Mouse (Mus musculus): ENCODE measurements at regions not wholly inside any gene's neighbourhood (a gene's known extent, or its start where the extent isn't known, plus 50 kb on each side); places are given as distances from the start of the nearest gene placed in this dataset.

DNA sequence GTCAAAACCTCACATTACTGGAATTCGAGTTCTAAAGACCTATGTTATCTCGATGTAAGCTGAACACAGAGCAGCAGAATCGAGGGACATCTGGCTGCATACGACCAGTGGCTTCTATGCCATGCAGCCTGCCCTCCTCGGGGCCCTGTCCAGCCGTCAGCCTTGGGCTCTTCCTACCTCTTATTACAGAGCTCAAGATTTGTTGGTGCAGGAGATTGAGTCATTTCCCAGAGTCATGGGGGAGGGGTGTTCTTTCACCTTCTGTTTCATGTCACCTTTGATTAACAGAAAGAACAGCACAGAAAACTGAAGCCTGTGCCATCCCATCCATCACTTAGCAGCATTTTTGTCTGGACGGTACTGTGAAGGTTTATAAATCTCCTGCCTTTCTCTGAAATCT is 52.1 kb downstream of the Sst start:
- DNase-seq (ENCODE audit: low spot score in 2 of 2) = no peak

DNA sequence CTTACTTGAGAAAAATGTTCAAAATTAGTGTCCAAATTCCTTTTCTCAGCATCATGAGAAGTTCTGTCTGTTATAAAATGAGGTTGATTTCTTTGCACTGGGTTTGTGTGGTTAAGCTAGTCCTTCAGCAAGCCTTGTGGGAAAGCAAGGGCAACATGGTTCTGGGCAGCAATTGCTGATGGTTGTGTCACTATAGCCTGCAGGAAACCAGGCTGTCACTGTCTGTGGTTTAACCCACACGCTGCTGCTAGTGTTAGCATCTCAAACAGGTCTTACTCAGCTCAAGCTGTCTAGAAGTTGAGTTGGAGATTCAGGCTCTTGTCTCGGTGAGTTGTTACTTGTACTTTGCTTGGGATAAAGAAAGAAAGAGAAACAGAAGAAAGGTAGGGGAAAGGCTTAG is 52.6 kb downstream of the Sst start:
- no peak for DNase-seq (ENCODE audit: low spot score in 2 of 2)

- DNase-seq (ENCODE audit: low spot score in 2 of 2) = no peak
These were observed 55.8 kb downstream of the Sst start for GRCm38 (mm10) chr16:23834991-23835390.

DNA sequence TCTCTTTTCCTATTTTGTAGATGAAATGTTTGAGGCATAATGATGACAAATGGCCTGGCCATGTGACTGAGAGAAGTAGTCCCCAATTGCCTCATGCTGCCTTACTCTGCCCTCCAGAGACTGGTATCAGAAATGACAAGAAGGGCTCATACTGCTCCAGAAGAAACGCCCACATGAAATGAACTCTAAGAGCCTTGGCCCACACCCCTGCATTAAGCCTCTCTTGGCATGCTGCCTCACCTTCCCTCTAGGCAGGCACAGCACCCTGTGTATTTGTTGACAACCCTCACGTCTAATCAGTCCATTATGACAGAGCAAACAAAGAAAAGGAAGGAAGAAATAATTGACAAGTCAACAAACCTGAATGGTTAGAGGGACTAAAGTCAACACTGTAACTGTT is 57.2 kb downstream of the Sst start:
- DNase-seq (ENCODE audit: low spot score in 2 of 2) = no peak

DNA sequence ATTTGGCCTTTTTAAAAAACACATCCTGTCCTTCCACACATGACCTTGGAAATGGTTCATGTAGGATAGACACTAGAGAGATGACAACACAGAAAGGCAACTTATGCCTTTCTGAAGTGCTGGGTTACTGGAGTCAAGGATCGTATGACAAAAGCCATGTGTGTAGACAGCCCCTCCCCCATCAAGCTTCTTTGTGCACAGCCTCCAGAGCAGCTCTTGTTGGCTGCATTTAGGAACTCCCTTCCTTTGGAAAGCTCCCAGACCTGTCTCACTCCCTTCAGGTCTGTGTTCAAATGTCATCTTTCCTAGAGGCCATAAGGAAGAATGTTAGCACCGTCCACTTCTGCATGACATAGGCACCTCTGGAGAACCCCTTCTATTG is 57.7 kb downstream of the Sst start:
- DNase-seq (ENCODE audit: low spot score in 2 of 2) = no peak

- no peak for DNase-seq (ENCODE audit: low spot score in 2 of 2)
These were observed 58.2 kb downstream of the Sst start for GRCm38 (mm10) chr16:23832393-23833041.

GRCm38 (mm10) chr16:23825662-23826061 is 65.1 kb downstream of the Sst start:
- DNase-seq (ENCODE audit: low spot score in 2 of 2) = no peak

DNA sequence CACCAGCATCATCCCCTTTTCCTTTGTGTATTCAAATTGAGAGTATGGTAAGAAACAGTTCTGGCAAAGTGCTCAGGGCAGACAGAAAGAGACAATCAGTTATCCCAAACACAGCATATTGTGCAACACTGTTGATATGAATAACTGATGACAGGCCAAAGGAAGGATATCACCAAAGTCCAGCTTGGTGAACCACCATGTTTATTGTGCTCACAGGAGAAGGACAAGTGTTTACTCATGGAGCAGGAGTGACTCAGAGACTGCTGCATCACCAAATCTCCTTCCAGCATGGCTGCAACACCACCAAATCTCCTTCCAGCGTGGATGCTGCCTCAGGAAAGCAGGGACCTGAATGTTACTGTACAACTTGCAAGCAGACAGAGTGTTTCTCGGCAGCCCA is 105.5 kb downstream of the Sst start:
- no peak for DNase-seq (ENCODE audit: low spot score in 2 of 2)

DNA sequence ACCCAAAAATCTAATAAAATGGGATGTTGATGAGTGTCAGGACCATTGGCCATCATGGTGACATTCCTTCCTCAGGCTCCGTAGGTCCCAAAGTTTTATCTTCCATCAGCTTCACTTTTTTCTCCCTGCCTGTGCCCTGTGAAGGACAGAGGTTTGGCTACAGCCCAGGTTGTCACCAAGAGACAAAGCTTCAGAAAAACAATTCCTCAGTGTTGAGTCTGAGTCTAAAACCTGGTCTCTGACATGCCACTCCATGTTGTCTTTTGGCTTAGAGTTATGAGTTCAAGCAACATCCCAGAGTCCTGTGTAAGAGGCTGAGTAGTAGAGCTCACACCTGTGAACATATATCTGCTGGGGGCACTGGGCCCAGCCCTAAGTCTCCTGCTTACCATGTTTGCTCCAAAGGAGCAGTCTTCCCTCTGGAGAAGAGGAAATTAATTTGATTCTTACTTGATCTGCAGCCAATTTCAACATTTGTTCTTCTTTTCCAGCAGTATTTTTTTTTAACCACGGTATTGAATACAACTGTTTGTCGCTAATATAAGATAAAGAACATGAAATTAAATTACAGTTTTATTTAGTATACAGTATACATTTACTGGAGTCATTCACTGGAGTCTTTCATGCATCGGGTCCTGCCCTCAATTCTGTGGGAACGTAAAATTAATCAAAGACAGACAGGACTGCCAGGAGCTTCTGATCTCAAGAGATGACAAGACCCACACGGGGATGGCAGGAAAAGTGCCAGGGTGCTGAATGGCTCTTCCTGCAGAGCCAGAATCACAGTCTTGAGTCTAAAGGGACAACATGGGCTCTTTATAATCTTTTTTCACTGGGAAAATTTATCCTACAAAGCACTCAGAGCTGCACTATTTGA is 106.5 kb downstream of the Sst start:
- DNase-seq (ENCODE audit: low spot score in 2 of 2) = no peak

GRCm38 (mm10) chr16:23780440-23781231 is 110.1 kb downstream of the Sst start:
- DNase-seq (ENCODE audit: low spot score in 2 of 2) = no peak

DNA sequence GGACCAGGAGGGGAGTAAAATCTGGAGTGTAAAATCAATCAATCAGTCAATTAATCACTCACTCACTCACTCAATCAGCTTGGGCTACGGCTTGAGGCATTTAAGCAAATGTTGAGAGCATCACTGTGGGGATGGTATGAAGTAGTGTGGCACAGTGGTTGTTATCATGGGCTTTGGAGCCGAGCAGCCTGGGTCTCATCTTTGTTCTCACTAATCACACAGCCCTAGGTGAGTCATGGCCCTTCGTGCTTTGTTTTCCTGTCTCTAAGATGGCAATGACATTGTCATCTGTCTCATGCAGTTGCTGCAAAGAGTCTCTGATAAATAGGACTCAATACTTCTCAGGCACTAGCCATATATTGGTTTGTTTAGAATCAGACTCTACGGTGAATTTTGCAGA is 112.9 kb downstream of the Sst start:
- no peak for DNase-seq (ENCODE audit: low spot score in 2 of 2)

DNA sequence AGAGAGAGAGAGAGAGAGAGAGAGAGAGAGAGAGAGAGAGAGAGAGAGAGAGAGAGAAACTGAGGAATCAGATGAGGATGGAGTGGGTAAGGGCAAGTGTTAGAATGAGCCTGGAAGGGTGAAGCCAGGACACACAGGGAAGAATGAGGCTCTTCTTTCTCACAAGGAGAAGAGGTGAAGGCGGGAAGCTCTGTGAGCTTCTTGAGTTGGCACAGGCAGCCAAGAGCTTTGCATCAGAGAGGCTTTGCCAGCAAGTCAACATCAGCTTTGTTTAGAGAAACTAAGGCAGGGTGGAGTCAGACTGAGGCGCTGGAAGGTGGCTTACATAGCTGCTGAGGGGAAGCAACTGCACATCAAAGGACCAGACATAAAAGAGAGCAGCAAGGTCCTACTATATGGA is 113.7 kb downstream of the Sst start:
- no peak for DNase-seq (ENCODE audit: low spot score in 2 of 2)

GRCm38 (mm10) chr16:23776501-23776900 is 114.3 kb downstream of the Sst start:
- DNase-seq (ENCODE audit: low spot score in 2 of 2) = no peak

DNA sequence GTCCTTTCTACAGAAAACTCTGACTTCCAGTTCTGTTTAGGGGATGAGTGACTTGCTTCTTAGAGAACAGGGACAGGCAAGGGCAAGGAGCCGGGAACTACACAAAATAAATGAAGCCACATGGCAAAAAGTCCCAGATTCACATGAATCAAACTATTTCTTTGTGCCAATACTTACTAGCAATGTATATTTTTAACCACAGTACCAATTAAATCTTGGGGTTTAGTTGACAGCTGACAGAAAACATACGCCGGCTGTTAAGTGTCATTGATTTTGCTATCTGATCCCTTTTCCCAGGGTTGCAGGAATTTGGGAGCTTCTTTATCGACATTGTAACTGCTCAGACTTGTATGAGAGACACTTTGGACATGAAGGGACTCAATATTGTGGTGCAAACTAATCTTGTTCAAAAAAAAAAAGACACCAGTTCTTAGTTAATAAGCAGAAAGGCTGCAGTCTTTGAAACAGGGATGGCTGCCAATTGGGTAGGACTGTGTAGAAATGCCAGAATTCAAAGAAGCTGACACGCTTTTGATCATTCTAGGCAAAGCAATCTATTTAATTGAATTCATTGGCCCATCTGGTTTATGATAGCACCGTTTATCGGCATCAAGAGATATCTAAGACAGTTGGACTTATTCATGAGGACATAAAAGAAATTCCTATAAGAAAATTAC is 132.5 kb downstream of the Sst start:
- DNase-seq (ENCODE audit: low spot score in 2 of 2) = no peak

DNA sequence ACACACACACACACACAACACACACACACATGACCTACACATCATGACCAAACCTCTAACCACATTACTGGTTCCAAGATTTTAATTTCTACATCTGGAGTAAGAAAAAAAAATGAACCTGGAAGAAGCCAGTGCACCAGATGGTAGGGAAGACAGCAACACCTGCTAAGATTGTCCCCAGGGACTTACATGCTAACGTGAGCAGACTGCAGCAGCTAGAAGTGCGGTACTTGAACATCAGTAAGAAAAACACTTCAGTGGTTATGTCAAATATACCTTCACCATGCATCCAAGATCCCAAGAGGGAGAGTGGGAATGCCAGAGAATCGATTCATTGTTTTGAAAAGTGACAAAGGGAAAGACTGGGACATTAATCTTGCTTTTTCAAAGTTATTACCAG is 153.7 kb downstream of the Sst start:
- no peak for DNase-seq (ENCODE audit: low spot score in 2 of 2)

DNA sequence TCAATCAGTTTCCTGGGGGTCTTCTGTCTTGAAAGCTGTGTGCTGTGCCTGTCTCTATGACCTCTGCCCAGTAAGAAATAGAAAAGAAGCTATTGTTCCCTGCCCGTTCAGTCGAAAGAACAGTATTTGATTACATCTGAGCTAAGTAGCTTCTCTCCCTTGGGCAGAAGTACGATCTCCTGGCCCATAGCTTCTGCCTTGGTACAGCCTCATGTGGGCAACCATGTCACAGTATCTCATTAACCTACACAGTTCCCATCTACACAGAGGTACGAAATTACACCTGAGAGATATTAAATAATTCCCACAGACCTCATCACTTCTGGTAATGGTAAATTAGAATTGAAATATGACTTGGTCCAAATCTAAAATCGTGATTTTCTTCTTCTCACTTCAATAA is 155.0 kb downstream of the Sst start:
- no peak for DNase-seq (ENCODE audit: low spot score in 2 of 2)

GRCm38 (mm10) chr16:23726562-23726961 is 164.2 kb downstream of the Sst start:
- no peak for DNase-seq (ENCODE audit: low spot score in 2 of 2)

GRCm38 (mm10) chr16:23721745-23722144 is 169.0 kb downstream of the Sst start:
- no peak for DNase-seq (ENCODE audit: low spot score in 2 of 2)

- DNase-seq (ENCODE audit: low spot score in 2 of 2) = no peak
These were observed 180.5 kb upstream of the Masp1 start for GRCm38 (mm10) chr16:23701156-23701555.

DNA sequence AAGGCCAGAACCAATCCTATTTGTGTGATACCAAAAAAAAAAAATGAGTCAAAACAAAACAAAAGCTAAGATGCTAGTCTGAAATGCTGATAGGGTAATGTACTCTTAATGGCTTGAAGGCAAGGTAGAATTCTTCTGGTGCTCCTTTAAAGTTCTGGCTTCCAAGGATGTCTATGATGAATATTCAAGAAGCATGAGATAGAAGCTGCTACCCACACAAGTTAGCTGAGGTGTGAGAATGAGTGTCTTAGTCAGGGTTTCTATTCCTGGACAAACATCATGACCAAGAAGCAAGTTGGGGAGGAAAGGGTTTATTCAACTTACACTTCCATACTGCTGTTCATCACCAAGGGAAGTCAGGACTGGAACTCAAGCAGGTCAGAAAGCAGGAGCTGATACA is 173.6 kb upstream of the Masp1 start:
- DNase-seq (ENCODE audit: low spot score in 2 of 2) = peak in 1 of 2 experiments; percentile 45

- DNase-seq (ENCODE audit: low spot score in 2 of 2) = no peak
These were observed 169.4 kb upstream of the Masp1 start for GRCm38 (mm10) chr16:23690061-23690460.

- DNase-seq (ENCODE audit: low spot score in 2 of 2) = peak in 1 of 2 experiments; percentile 12
These were observed 166.2 kb upstream of the Masp1 start for GRCm38 (mm10) chr16:23686783-23687182.

All from right cerebral cortex, postnatal 36 days (tissue).